Mouse (Mus musculus): Measurements from ENCODE around the gene Zfp366. TPM values are rescaled to one million over a fixed set of nuclear protein-coding genes. Genes with fewer than 3 reads are reported as not detected.

Zfp366 gene
- total RNA-seq, 2 experiments from 2014 or later: 6.2 to 6.7 TPM

DNA sequence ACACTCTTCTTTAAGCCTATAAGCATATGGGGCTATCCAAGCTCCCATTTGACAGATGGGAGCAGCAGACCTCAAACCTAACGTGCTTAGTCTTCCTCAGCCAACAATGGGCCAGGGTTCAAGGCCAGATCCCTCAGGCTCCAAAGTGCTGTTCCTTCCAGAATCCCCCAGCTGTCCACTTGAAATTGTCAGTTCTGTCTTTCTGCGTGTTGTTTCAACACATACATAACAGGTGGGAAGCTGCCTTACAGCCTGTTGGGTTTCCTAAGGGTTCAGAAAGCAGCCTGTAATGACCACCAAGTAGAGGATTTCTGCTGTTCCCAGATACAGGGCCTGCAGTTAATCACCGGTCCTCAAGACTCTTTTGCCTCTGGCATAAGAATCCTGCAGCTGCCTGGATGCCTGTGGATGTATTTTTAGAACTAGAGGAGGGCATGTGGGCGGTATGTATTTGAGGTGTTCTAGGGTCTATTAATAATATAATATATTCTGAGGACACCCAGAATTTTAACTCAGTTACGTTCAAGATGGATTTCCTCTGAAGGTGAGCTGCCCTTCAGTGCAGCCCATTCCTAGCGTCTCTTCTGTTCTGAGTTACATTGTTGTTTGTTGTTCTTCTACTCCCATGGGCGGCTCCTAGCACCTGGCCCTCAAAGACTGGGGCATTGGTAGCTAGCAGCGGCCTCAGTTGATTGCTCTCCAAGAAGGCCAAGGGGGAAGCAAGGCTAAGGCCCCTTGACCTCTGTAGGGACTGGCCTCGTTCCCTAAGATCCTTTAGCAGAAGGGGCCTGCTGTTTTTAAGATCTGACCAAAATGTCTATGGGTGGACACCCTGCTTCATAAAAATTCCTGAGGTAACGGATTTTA lies 41.0 kb downstream of the Zfp366 start:
- DNase-seq (ENCODE audit: low spot score in 2 of 2): no peak

- DNase-seq (ENCODE audit: low spot score in 2 of 2): no peak
Measured at GRCm38 (mm10) chr13:99226809-99227208, 42.2 kb downstream of the Zfp366 start.

GRCm38 (mm10) chr13:99227456-99228250 lies 43.0 kb downstream of the Zfp366 start:
- no peak for DNase-seq (ENCODE audit: low spot score in 2 of 2)

DNA sequence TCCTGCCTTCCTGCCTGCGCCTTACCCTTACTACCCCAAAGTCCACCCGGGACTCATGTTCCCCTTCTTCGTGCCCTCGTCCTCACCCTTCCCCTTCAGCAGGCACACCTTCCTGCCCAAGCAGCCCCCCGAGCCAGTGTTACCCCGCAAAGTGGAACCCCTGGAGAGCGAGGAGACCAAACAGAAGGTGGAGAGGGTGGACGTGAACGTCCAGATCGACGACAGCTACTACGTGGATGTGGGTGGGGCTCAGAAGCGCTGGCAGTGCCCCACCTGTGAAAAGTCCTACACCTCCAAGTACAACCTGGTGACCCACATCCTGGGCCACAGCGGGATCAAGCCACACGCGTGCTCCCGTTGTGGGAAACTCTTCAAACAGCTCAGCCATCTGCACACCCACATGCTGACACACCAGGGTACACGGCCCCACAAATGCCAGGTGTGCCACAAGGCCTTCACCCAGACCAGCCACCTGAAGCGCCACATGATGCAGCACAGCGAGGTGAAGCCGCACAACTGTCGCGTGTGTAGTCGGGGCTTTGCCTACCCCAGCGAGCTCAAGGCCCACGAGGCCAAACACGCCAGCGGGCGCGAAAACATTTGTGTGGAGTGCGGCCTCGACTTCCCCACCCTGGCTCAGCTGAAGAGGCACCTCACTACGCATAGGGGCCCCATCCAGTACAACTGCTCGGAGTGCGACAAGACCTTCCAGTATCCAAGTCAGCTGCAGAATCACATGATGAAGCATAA lies 44.4 kb downstream of the Zfp366 start:
- DNase-seq (ENCODE audit: low spot score in 2 of 2): no peak

DNA sequence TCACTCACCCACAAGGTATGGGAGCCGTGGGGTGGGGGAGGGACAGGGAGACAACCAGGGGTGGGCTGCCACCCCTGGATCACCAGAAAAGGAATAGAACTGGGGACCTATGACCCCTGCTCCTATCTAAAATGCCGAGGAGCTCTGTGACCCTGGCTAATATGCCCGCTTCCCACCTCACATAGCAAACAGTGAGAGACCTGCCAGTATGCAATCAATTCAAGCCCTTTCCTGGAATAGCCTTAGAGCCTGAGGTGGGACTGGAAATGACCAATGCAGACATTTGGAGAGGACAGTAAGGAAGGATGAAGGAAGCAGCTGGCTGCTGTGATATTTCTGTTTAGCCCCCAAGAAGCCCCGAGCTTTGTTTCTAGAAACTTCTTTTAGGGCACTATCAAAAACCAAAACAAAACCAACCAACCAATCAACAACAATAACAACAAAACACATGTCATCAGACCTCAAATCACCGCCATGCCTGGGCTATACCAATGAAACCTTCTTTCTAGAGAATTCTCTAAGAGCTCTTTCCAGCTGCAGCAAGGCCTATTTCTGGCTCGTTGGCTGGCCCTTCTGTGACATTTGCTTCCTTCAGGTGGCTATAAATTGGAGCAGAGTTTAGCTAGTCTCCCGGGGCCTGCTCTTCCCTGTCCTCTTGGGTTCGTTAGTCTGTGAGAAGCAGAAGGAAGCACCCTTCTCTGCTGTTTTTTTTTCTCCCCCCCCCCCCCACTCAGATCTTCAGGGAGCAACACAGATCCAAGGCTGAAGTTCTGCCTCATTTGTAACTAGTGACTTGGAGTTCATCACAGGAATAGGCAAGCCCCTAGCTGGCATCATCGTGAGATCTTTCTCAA lies 45.2 kb downstream of the Zfp366 start:
- no peak for DNase-seq (ENCODE audit: low spot score in 2 of 2)

DNA sequence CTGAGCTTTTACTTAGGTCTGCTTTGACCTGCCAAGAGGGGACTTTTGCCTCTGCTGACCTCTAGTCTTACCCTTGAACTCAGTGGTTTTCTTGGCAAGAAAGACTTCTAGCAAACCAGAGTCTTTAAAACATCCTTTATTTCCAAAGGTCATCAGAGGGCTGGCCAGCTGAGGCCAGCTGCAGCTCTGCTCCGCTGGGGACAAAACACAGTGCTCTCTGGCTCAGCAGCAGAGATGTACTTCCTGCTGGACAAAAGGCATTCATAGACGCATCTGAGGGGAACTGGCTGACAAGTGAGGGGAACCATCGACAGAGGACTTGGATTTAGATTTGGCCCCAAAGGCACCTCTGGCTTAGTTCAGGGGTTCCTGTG lies 45.9 kb downstream of the Zfp366 start:
- DNase-seq (ENCODE audit: low spot score in 2 of 2): no peak

DNA sequence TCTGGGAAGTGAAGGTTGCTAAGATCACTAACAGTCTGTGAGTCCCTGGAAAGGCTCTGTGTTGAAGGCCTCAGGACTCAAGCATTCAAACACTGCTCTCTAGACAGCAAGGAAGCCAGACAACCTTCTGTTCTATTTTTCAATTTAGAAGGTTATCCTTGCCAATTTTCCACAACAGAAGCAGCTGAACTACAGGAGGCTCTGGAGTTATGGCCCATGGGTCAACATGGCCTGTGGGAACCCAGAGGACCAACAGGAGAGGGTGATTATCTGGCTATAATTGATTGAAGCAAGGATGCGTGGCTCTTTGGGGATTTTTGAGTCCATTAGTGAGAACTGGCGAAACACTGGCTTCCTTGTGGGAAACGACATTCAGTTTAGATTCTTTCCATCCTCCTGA lies 48.7 kb downstream of the Zfp366 start:
- DNase-seq (ENCODE audit: low spot score in 2 of 2): no peak

DNA sequence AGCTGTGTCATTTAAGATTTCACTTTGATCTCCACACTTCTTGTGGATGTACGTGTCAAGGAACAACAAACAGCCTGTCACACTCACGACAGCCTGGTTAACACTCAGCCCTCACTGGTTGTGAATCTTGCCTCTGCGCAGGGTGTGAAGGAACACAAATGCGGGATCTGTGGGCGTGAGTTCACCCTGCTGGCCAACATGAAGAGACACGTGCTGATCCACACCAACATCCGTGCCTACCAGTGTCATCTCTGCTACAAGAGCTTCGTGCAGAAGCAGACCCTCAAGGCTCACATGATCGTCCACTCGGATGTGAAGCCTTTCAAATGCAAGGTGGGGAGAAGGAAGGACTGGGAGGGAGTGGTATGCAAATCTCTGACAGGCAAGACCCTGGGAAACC lies 49.3 kb downstream of the Zfp366 start:
- DNase-seq (ENCODE audit: low spot score in 2 of 2): no peak

- DNase-seq (ENCODE audit: low spot score in 2 of 2): no peak
Measured at GRCm38 (mm10) chr13:99235428-99236210, 51.0 kb downstream of the Zfp366 start.

GRCm38 (mm10) chr13:99236222-99236621 lies 51.6 kb downstream of the Zfp366 start:
- no peak for DNase-seq (ENCODE audit: low spot score in 2 of 2)

GRCm38 (mm10) chr13:99237122-99237521 lies 52.5 kb downstream of the Zfp366 start:
- no peak for DNase-seq (ENCODE audit: low spot score in 2 of 2)

- DNase-seq (ENCODE audit: low spot score in 2 of 2): no peak
Measured at GRCm38 (mm10) chr13:99237841-99238216, 53.2 kb downstream of the Zfp366 start.

DNA sequence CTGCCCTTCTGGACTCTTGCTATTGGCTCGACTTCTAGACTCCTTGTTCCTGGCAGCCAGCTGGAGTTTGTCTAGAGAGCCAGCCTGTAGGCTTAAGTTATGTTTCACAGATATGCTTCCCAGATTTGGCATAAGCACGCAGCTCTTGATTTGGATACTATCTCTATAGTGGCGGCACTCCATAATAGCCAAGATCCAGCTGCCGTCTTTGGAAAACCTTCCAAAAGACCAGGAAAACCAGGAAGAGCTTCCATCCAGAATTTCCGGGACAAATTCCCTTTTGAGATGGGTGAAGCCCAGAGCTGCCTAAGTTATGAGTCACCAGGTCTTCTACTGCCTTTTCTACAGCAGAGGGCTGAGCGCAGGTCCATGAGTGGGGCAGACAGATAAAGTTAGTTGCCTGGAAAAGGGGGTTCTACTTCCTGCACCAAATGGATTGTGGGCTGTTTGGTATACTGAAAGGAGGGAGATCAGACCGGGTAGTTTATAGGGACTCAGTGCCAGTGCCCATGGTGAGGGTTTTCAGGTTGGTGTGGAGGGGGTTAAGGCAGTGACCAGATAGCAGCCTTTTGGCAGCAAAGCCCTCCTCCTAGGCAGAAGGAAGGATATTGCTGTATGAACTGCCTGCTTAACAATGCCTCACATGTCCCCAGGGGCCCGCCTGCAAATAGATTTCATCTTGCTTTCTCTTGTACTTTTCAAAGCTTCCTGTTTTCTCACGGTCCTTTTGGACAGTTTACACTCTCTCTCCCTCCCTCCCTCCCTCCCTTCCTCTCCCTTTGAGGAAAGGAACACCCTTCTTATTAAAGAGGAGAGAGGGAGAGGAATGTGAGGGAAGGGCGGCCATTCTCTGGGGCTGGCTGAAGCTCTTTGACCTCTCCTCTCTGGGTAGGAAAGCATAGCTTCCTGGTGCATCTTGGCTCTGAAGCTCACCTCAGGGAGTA lies 53.9 kb downstream of the Zfp366 start:
- no peak for DNase-seq (ENCODE audit: low spot score in 2 of 2)

- DNase-seq (ENCODE audit: low spot score in 2 of 2): no peak
Measured at GRCm38 (mm10) chr13:99239161-99239530, 54.5 kb downstream of the Zfp366 start.

DNA sequence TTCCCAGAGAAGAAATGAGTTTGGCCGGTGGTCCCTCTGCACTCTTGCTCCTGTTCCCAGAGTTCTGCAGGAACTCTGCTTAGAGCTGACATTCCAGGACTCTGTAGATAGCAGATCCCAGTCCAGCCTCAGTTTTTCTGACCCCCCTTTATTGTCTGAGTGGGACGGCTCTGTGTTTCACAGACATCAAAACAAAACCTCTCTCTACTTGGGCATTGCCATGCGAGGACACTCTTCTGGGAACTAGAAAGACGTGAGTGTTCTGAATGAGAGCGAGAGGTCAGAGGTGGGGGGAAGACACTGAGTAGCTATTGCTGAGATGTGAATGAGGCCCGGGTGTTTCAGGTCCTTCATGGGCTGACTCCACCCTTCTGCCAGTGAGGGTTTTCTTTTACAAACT lies 55.1 kb downstream of the Zfp366 start:
- no peak for DNase-seq (ENCODE audit: low spot score in 2 of 2)

DNA sequence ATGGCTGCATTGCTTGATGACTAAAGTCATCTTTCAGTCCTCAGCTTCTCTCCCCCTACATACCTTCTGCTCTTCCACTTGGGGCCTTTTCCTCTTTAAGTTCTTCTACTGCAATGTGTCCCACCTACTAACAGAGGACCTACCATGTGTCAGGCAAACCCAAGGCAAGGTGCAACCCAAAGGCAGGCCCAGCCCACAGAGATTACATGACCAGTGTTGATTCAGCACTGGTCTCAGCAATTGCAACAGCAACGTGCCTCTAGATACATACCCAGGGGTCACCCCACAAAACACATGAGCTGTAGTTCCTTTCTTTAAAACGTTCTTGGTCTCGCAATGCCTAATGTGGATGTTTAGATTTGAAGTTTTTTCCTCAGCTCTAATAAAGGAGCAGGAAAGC lies 57.4 kb downstream of the Zfp366 start:
- DNase-seq (ENCODE audit: low spot score in 2 of 2): no peak

- no peak for DNase-seq (ENCODE audit: low spot score in 2 of 2)
Measured at GRCm38 (mm10) chr13:99242895-99243294, 58.3 kb downstream of the Zfp366 start.

- DNase-seq (ENCODE audit: low spot score in 2 of 2): no peak
Measured at GRCm38 (mm10) chr13:99243831-99244230, 59.2 kb downstream of the Zfp366 start.

DNA sequence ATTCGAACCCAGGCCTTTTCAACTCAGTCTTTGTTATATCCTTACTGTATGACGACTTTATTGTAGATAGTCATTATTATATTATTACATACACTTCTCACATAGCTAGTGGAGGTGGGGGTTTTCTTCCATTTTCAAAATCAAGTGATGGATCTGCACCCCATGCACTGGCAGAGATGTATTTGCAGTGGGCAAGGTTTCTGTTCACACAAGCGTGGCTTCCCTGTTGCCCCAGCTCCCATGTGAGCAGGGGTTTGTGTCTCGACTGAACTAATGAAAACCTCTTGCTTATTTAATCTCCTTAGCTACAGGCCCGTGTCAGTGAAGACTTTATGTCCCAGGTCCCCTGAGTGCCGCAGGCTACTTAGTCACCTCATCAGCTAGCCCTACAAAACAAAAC lies 59.8 kb downstream of the Zfp366 start:
- DNase-seq (ENCODE audit: low spot score in 2 of 2): no peak
